Mouse (Mus musculus) hindbrain, postnatal 0 days (tissue): ENCODE results near the gene Col6a1. TPM values are rescaled to one million over a fixed set of nuclear protein-coding genes. Genes with fewer than 3 reads are reported as not detected.

Experiments used
- ATAC-seq: fragments of 200-750 bp; cut with Nextera tagmentation; 2 replicates; pipeline ENCODE4 v1.8.0; 2017; ENCODE audit warnings: mild to moderate bottlenecking, moderate TSS enrichment, moderate library complexity
- DNase-seq: peaks from one replicate; pipeline ENCODE4 v3.0.0-alpha.2; 2015; ENCODE audit warnings: low spot score
- H3K27ac ChIP-seq: fragments of 300-500 bp; sonication (generic); 2 replicates; pipeline ENCODE4 v1.5.1; 2014; ENCODE audit warnings: mild to moderate bottlenecking
- H3K27me3 ChIP-seq: fragments of 300-500 bp; sonication (generic); 2 replicates; pipeline ENCODE4 v1.6.1; 2014; ENCODE audit warnings: low read length, mixed read lengths; ENCODE audit not compliant: insufficient read depth
- H3K36me3 ChIP-seq: fragments of 300-500 bp; sonication (generic); 2 replicates; pipeline ENCODE4 v1.6.1; 2014; ENCODE audit warnings: low read length, mixed read lengths; ENCODE audit not compliant: insufficient read depth
- H3K4me1 ChIP-seq: fragments of 300-500 bp; sonication (generic); 2 replicates; pipeline ENCODE4 v1.6.1; 2014; ENCODE audit warnings: antibody characterized with exemption, low read length, mixed read lengths; ENCODE audit not compliant: insufficient read depth
- H3K4me2 ChIP-seq: fragments of 300-500 bp; sonication (generic); 2 replicates; pipeline ENCODE4 v1.6.1; 2014; ENCODE audit warnings: low read depth, mild to moderate bottlenecking, low read length, moderate library complexity, mixed read lengths
- H3K4me3 ChIP-seq: fragments of 300-500 bp; sonication (generic); 2 replicates; pipeline ENCODE4 v1.5.1; 2014; ENCODE audit warnings: low read length
- H3K9ac ChIP-seq: fragments of 300-500 bp; sonication (generic); replicated peaks from 2 replicates; pipeline ENCODE4 v1.6.1; 2014; ENCODE audit warnings: mild to moderate bottlenecking, low read length, moderate library complexity, mixed read lengths
- H3K9me3 ChIP-seq: fragments of 300-500 bp; sonication (generic); 2 replicates; pipeline ENCODE4 v1.6.1; 2016; ENCODE audit warnings: low read length, mixed read lengths
- CTCF ChIP-seq: IDR thresholded peaks from 2 replicates; pipeline ENCODE4 v1.5.1; 2016; ENCODE audit warnings: antibody characterized with exemption, control low read depth, low read depth
- WGBS: fragments of 180-500 bp; shearing (Covaris S2); extraction: QIAGEN DNeasy Blood & Tissue Kit; methylation state at CpG from one replicate; pipeline ENCODE4 v1.1.7; 2014; 5-methylcytosine and 5-hydroxymethylcytosine counted together
- polyA plus RNA-seq: library from polyadenylated mRNA; unstranded; fragments of >200 nt; fragmentation: Nextera tagmentation; extraction: Ambion mirVana; gene quantifications from 2 replicates; pipeline ENCODE4 v1.2.1, GENCODE M21; 2015
- total RNA-seq: library from RNA; depleted of rRNA; stranded (reverse); fragments of >200 nt; gene quantifications from 2 replicates; pipeline ENCODE4 v1.2.3, GENCODE M21; 2014

The Col6a1 gene
- total and polyA plus RNA-seq, 2 experiments from 2014 or later, result 27.0 to 39.0 TPM

- Histone ChIP-seq H3K9me3 (no peaks in the 10 kb centered on the region), H3K4me3 (no peak overlapping the region), H3K36me3 (no peaks in the 10 kb centered on the region), H3K9ac (no peak overlapping the region), H3K4me2 (no peak overlapping the region), H3K27me3 (no peaks in the 10 kb centered on the region), H3K4me1 (no peaks in the 10 kb centered on the region), H3K27ac (no peak overlapping the region)
- TF ChIP-seq CTCF, result no peak
- no peak for DNase-seq
- ATAC-seq, result no peak
- 83% methylated on average over 3 of the region's 3 CpGs for WGBS
Measured at GRCm38 (mm10) chr10:76704358-76704757, 21.6 kb downstream of the Col6a1 start.

GRCm38 (mm10) chr10:76701446-76701845 lies 24.5 kb downstream of the Col6a1 start:
- no peaks in the 10 kb centered on the region for H3K4me1 ChIP-seq
- 67% methylated on average over 2 of the region's 2 CpGs for WGBS

GRCm38 (mm10) chr10:76699816-76700215 lies 26.2 kb downstream of the Col6a1 start:
- no peak overlapping the region for H3K9ac ChIP-seq
- DNase-seq (no peak), ATAC-seq (no peak)
- TF ChIP-seq CTCF, result no peak
- H3K9me3 ChIP-seq, result no peaks in the 10 kb centered on the region
- H3K4me3 ChIP-seq, result no peak overlapping the region
- H3K27ac ChIP-seq, result no peak overlapping the region
- no peak overlapping the region for H3K4me2 ChIP-seq
- H3K4me1 ChIP-seq, result no peaks in the 10 kb centered on the region
- no peaks in the 10 kb centered on the region for H3K36me3 ChIP-seq
- no peaks in the 10 kb centered on the region for H3K27me3 ChIP-seq
- 80% methylated on average over 7 of the region's 7 CpGs for WGBS

More at GRCm38 (mm10) chr10:76701446-76701845, 24.5 kb downstream of the Col6a1 start:
- Histone ChIP-seq H3K27ac (no peak overlapping the region), H3K9me3 (no peaks in the 10 kb centered on the region), H3K36me3 (no peaks in the 10 kb centered on the region), H3K9ac (no peak overlapping the region), H3K4me2 (no peak overlapping the region), H3K4me3 (no peak overlapping the region), H3K27me3 (no peaks in the 10 kb centered on the region)
- no peak for ATAC-seq
- DNase-seq, result no peak
- no peak for TF ChIP-seq CTCF

- no peak overlapping the region for H3K9ac ChIP-seq
- no peak for TF ChIP-seq CTCF
- no peaks in the 10 kb centered on the region for H3K36me3 ChIP-seq
- H3K27me3 ChIP-seq, result no peaks in the 10 kb centered on the region
- DNase-seq (no peak), ATAC-seq (no peak)
- no peak overlapping the region for H3K4me3 ChIP-seq
- no peaks in the 10 kb centered on the region for H3K9me3 ChIP-seq
- H3K4me2 ChIP-seq, result no peak overlapping the region
- 84% methylated on average over 10 of the region's 10 CpGs for WGBS
- no peak overlapping the region for H3K27ac ChIP-seq
- H3K4me1 ChIP-seq, result no peaks in the 10 kb centered on the region
Measured at GRCm38 (mm10) chr10:76695283-76695885, 30.6 kb downstream of the Col6a1 start.

GRCm38 (mm10) chr10:76694765-76695164 lies 31.2 kb downstream of the Col6a1 start:
- no peak overlapping the region for H3K27ac ChIP-seq
- H3K27me3 ChIP-seq, result no peaks in the 10 kb centered on the region
- H3K4me1 ChIP-seq, result no peaks in the 10 kb centered on the region
- no peak overlapping the region for H3K4me2 ChIP-seq
- H3K9ac ChIP-seq, result no peak overlapping the region
- H3K4me3 ChIP-seq, result no peak overlapping the region
- no peaks in the 10 kb centered on the region for H3K36me3 ChIP-seq
- ATAC-seq, result no peak
- no peak for DNase-seq
- H3K9me3 ChIP-seq, result no peaks in the 10 kb centered on the region
- TF ChIP-seq CTCF, result no peak
- WGBS, result 42% methylated on average over 7 of the region's 7 CpGs

- no peak overlapping the region for H3K4me2 ChIP-seq
- ATAC-seq (no peak), DNase-seq (no peak)
- WGBS, result 89% methylated on average over 2 of the region's 2 CpGs
- H3K4me1 ChIP-seq, result no peaks in the 10 kb centered on the region
- no peak for TF ChIP-seq CTCF
- no peaks in the 10 kb centered on the region for H3K9me3 ChIP-seq
- H3K4me3 ChIP-seq, result no peak overlapping the region
- no peaks in the 10 kb centered on the region for H3K27me3 ChIP-seq
- H3K9ac ChIP-seq, result no peak overlapping the region
- no peaks in the 10 kb centered on the region for H3K36me3 ChIP-seq
- no peak overlapping the region for H3K27ac ChIP-seq
Measured at GRCm38 (mm10) chr10:76693446-76693845, 32.5 kb downstream of the Col6a1 start.

GRCm38 (mm10) chr10:76685451-76686017 lies 40.4 kb downstream of the Col6a1 start:
- no peak for TF ChIP-seq CTCF
- no peaks in the 10 kb centered on the region for H3K36me3 ChIP-seq
- H3K27ac ChIP-seq, result no peak overlapping the region
- no peak overlapping the region for H3K9ac ChIP-seq
- H3K4me1 ChIP-seq, result no peaks in the 10 kb centered on the region
- no peaks in the 10 kb centered on the region for H3K27me3 ChIP-seq
- ATAC-seq, result no peak
- no peaks in the 10 kb centered on the region for H3K9me3 ChIP-seq
- H3K4me3 ChIP-seq, result no peak overlapping the region
- H3K4me2 ChIP-seq, result no peak overlapping the region
- 86% methylated on average over 10 of the region's 10 CpGs for WGBS
- no peak for DNase-seq
